Mouse (Mus musculus) bone marrow macrophage, adult 2 months (primary cell): ENCODE data around the gene Tmigd1.

ENCODE experiments used
- CTCF ChIP-seq: IDR thresholded peaks from 2 replicates; pipeline ENCODE4 v1.5.1; 2012; ENCODE audit warnings: low read depth, mild to moderate bottlenecking, low read length, moderate library complexity
- POLR2A ChIP-seq: IDR thresholded peaks from 2 replicates; pipeline ENCODE4 v1.6.1; 2012; ENCODE audit warnings: mild to moderate bottlenecking, low read depth, low read length, borderline replicate concordance

- TF ChIP-seq CTCF (no peak), POLR2A (no peak)
Observed at GRCm38 (mm10) chr11:76965703-76966102, 63.7 kb downstream of the Tmigd1 start.
